Mouse (Mus musculus) MEL (cell line): ENCODE results near the gene Bap1. TPM values are rescaled to one million over a fixed set of nuclear protein-coding genes. Genes with fewer than 3 reads are reported as not detected.

ENCODE experiments used
- DNase-seq: peaks from one replicate; pipeline ENCODE4 v3.0.0; 2011; ENCODE audit warnings: low read depth, low spot score
- H3K27ac ChIP-seq: 2 replicates; pipeline ENCODE4 v1.5.1; 2012; ENCODE audit warnings: low read depth, mild to moderate bottlenecking, control low read depth, low read length, moderate library complexity; ENCODE audit not compliant: control insufficient read depth
- H3K27me3 ChIP-seq, 2 experiments: fragments of 150-350 bp in 1 of 2; sonication (generic) in 1 of 2; 2 replicates each; pipeline ENCODE4 v1.6.1; 2012; ENCODE audit warnings: low read length in 2 of 2, mild to moderate bottlenecking in 2 of 2, improper control_type of control experiment in 1 of 2, moderate library complexity in 1 of 2; ENCODE audit not compliant: insufficient read depth in 2 of 2, control insufficient read depth in 1 of 2
- H3K36me3 ChIP-seq, 2 experiments: 2 replicates each; pipeline ENCODE4 v1.6.1; 2012 to 2014; ENCODE audit warnings: low read length in 2 of 2, improper control_type of control experiment in 1 of 2, inconsistent platforms in 1 of 2, mild to moderate bottlenecking in 1 of 2; ENCODE audit not compliant: insufficient read depth in 2 of 2, control insufficient read depth in 1 of 2
- H3K4me1 ChIP-seq, 2 experiments: fragments of 150-350 bp in 1 of 2; sonication (generic) in 1 of 2; 2 replicates each; pipeline ENCODE4 v1.6.1; 2012; ENCODE audit warnings: low read length in 2 of 2, improper control_type of control experiment in 1 of 2, mild to moderate bottlenecking in 1 of 2; ENCODE audit not compliant: insufficient read depth in 2 of 2, control insufficient read depth in 1 of 2
- H3K4me3 ChIP-seq, 2 experiments: fragments of 150-350 bp in 1 of 2; sonication (generic) in 1 of 2; 2 replicates each; pipeline ENCODE4 v1.5.1; 2012; ENCODE audit warnings: low read depth in 2 of 2, low read length in 2 of 2, mild to moderate bottlenecking in 2 of 2, moderate library complexity in 2 of 2, control low read depth in 1 of 2, improper control_type of control experiment in 1 of 2; ENCODE audit not compliant: control insufficient read depth in 1 of 2, insufficient read depth in 1 of 2
- H3K79me2 ChIP-seq: 2 replicates; pipeline ENCODE4 v1.6.1; 2012; ENCODE audit warnings: mild to moderate bottlenecking, low read length, moderate library complexity; ENCODE audit not compliant: control insufficient read depth, poor library complexity, insufficient read depth
- H3K9ac ChIP-seq: 2 replicates; pipeline ENCODE4 v1.6.1; 2012; ENCODE audit warnings: low read depth, mild to moderate bottlenecking, control low read depth, low read length, moderate library complexity; ENCODE audit not compliant: control insufficient read depth, poor library complexity, severe bottlenecking
- H3K9me3 ChIP-seq: fragments of 150-350 bp; sonication (generic); replicated peaks from 2 replicates; pipeline ENCODE4 v1.6.1; 2012; ENCODE audit warnings: mild to moderate bottlenecking, low read length, improper control_type of control experiment, moderate library complexity; ENCODE audit not compliant: insufficient read depth
- BHLHE40 ChIP-seq: IDR thresholded peaks from 2 replicates; pipeline ENCODE4 v1.6.1; 2012; ENCODE audit warnings: low read depth, mild to moderate bottlenecking, inconsistent platforms, low read length, improper control_type of control experiment, borderline replicate concordance
- CHD1 ChIP-seq: IDR thresholded peaks from 2 replicates; pipeline ENCODE4 v1.6.1; 2012; ENCODE audit warnings: low read depth, mild to moderate bottlenecking, inconsistent platforms, low read length, improper control_type of control experiment
- CHD2 ChIP-seq: IDR thresholded peaks from 2 replicates; pipeline ENCODE4 v1.6.1; 2011; ENCODE audit warnings: low read length, improper control_type of control experiment
- EP300 ChIP-seq, 2 experiments: IDR thresholded peaks; 2 replicates each; pipeline ENCODE4 v1.6.1; 2011; ENCODE audit warnings: improper control_type of control experiment in 2 of 2, low read length in 2 of 2, low read depth in 1 of 2, mild to moderate bottlenecking in 1 of 2
- HCFC1 ChIP-seq: IDR thresholded peaks from 2 replicates; pipeline ENCODE4 v1.6.1; 2012; ENCODE audit warnings: low read depth, mild to moderate bottlenecking, inconsistent platforms, low read length, improper control_type of control experiment, moderate library complexity
- JUND ChIP-seq: IDR thresholded peaks from 2 replicates; pipeline ENCODE4 v1.6.1; 2011; ENCODE audit warnings: low read depth, mild to moderate bottlenecking, improper control_type of control experiment, low read length
- KAT2A ChIP-seq: conservative IDR thresholded peaks from 2 replicates; pipeline ENCODE4 v1.6.1; 2012; ENCODE audit warnings: low read depth, low read length, improper control_type of control experiment, inconsistent platforms
- MAFK ChIP-seq: IDR thresholded peaks from 2 replicates; pipeline ENCODE4 v1.6.1; 2011; ENCODE audit warnings: low read depth, mild to moderate bottlenecking, low read length, improper control_type of control experiment, borderline replicate concordance
- MAX ChIP-seq: IDR thresholded peaks from 2 replicates; pipeline ENCODE4 v1.6.1; 2011; ENCODE audit warnings: low read length, improper control_type of control experiment
- MXI1 ChIP-seq: IDR thresholded peaks from 2 replicates; pipeline ENCODE4 v1.6.1; 2011; ENCODE audit warnings: mild to moderate bottlenecking, low read depth, low read length, improper control_type of control experiment
- MYB ChIP-seq: IDR thresholded peaks from 2 replicates; pipeline ENCODE4 v1.6.1; 2011; ENCODE audit warnings: mild to moderate bottlenecking, low read depth, low read length, improper control_type of control experiment
- NRF1 ChIP-seq: IDR thresholded peaks from 2 replicates; pipeline ENCODE4 v1.6.1; 2014; ENCODE audit warnings: low read depth, mild to moderate bottlenecking, inconsistent platforms, low read length, improper control_type of control experiment, moderate library complexity; ENCODE audit not compliant: poor library complexity, insufficient read depth, severe bottlenecking
- POLR2A ChIP-seq, 2 experiments: IDR thresholded peaks; 2 replicates each; pipeline ENCODE4 v1.6.1; 2011 to 2012; ENCODE audit warnings: low read length in 2 of 2, mild to moderate bottlenecking in 2 of 2, control low read depth in 1 of 2, improper control_type of control experiment in 1 of 2, low read depth in 1 of 2, moderate library complexity in 1 of 2; ENCODE audit not compliant: control insufficient read depth in 1 of 2, insufficient read depth in 1 of 2, poor library complexity in 1 of 2
- POLR2AphosphoS5 ChIP-seq: IDR thresholded peaks from 2 replicates; pipeline ENCODE4 v1.6.1; 2012; ENCODE audit warnings: low read depth, borderline replicate concordance, mild to moderate bottlenecking, inconsistent platforms, low read length, moderate library complexity, mixed read lengths
- UBTF ChIP-seq: IDR thresholded peaks from 2 replicates; pipeline ENCODE4 v1.6.1; 2012; ENCODE audit warnings: low read depth, mild to moderate bottlenecking, inconsistent platforms, low read length, improper control_type of control experiment, moderate library complexity, borderline replicate concordance; ENCODE audit not compliant: insufficient read depth
- USF1 ChIP-seq: IDR thresholded peaks from 2 replicates; pipeline ENCODE4 v1.6.1; 2014; ENCODE audit warnings: low read depth, mild to moderate bottlenecking, inconsistent platforms, low read length, improper control_type of control experiment, moderate library complexity
- USF2 ChIP-seq, 2 experiments: IDR thresholded peaks; 2 replicates each; pipeline ENCODE4 v1.6.1; 2011 to 2012; ENCODE audit warnings: improper control_type of control experiment in 2 of 2, low read length in 2 of 2, borderline replicate concordance in 1 of 2, inconsistent platforms in 1 of 2, low read depth in 1 of 2, mild to moderate bottlenecking in 1 of 2; ENCODE audit not compliant: insufficient read depth in 1 of 2
- ZC3H11A ChIP-seq: IDR thresholded peaks from 2 replicates; pipeline ENCODE4 v1.6.1; 2012; ENCODE audit warnings: low read depth, mild to moderate bottlenecking, inconsistent platforms, low read length, improper control_type of control experiment
- ZMIZ1 ChIP-seq: IDR thresholded peaks from 2 replicates; pipeline ENCODE4 v1.6.1; 2012; ENCODE audit warnings: low read depth, mild to moderate bottlenecking, inconsistent platforms, low read length, improper control_type of control experiment, moderate library complexity
- polyA plus RNA-seq, 2 experiments: library from polyadenylated mRNA; stranded (reverse) in 1 of 2; unstranded in 1 of 2; fragments of >175 nt in 1 of 2; fragments of >200 nt in 1 of 2; gene quantifications; 2 replicates each; pipeline versions ENCODE4 v1.2.1 to v1.2.4; 2012; ENCODE audit warnings: low replicate concordance in 2 of 2, low read depth in 1 of 2; ENCODE audit not compliant: insufficient read length in 2 of 2, insufficient read depth in 1 of 2, missing spikeins in 1 of 2
- total RNA-seq: library from RNA; depleted of rRNA; stranded (reverse); fragments of 300-350 nt; gene quantifications from 2 replicates; pipeline ENCODE4 v1.2.3, GENCODE M21; 2012

Gene Bap1
- total and polyA plus RNA-seq, 3 experiments = 85.4 to 177 (median 112) TPM

DNA sequence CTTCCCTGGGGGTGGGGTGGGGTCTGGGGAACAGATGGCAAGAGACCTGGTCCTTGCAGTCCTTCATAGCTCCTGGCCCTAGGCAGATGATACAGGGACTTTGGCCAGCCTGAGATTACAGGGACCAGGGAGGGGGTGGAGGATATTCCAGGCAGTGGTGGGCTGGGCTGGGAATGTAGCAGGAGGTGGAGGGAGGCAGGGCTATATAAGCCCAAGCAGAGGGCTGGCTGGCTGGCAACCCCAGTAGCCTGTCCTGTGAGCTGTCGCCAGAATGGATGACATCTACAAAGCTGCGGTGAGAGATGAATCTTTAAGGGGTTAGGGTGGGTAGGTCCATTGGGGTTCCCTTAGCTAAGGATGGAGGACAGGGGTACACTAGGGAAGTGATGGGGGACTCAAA, 43.2 kb upstream of the Bap1 start, which contains the start of gene Tnnc1:
TSS of gene Tnnc1 (plus strand) at position 229 of the 400 bp plus-strand sequence.
- peaks cover 19% of the 10 kb centered on the region for H3K79me2 ChIP-seq
- peaks cover 3 to 10% of the 10 kb centered on the region in 2 experiments; a peak in 3 of 4 replicates for H3K36me3 ChIP-seq
- no peaks in the 10 kb centered on the region; a peak in 1 of 4 replicates for H3K27me3 ChIP-seq
- no peak for DNase-seq
- peak within 1 kb of the TSS; percentile 77 for H3K9ac ChIP-seq
- no peaks in the 10 kb centered on the region for H3K9me3 ChIP-seq
- no peak within 1 kb of the TSS for H3K27ac ChIP-seq
- no peak for TF ChIP-seq JUND
- no peak for TF ChIP-seq MAFK
- TF ChIP-seq POLR2A (IDR thresholded peaks at IDR 0.05; ENCODE audit: control insufficient read depth in 1 of 2, insufficient read depth in 1 of 2, low read depth in 1 of 2, low read length in 2 of 2, poor library complexity in 1 of 2) = no peak
- TF ChIP-seq UBTF = no peak
- no peak for TF ChIP-seq USF2 (IDR thresholded peaks at IDR 0.05; ENCODE audit: borderline replicate concordance in 1 of 2, insufficient read depth in 1 of 2, low read depth in 1 of 2, low read length in 2 of 2)
- TF ChIP-seq, all 39 proteins: peak for 0
- H3K4me1 ChIP-seq = peaks cover 3 to 11% of the 10 kb centered on the region in 2 experiments; a peak in 3 of 4 replicates
- peak within 1 kb of the TSS; percentile 77 to 87 for H3K4me3 ChIP-seq

DNA sequence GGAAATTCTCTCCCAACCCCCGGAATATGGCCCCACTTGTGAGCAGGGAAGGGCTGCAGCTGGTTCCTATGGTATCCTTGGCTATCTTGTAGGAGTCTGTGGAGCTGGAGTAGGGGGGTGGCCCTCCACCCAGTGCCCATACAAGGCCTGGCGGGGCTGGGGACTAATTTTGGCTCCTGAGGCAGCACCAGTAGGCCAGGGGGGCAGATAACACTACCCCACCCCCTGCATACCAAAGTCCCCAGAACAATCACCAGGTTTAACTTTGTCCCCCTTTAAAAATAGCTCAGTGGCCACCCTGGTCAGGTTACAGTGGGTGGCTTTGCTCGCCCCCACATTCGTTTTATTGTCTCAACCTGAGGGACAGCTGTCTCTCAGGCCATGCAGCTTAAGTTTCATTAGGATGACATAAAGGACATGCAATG, 42.1 kb upstream of the Bap1 start:
- H3K9me3 ChIP-seq = no peaks in the 10 kb centered on the region
- no peak for TF ChIP-seq MAX
- TF ChIP-seq POLR2AphosphoS5 = no peak
- no peak for TF ChIP-seq BHLHE40
- TF ChIP-seq HCFC1 = no peak
- TF ChIP-seq MXI1 = no peak
- no peak for TF ChIP-seq CHD1
- no peak for TF ChIP-seq KAT2A
- no peak for TF ChIP-seq ZC3H11A
- no peak for TF ChIP-seq JUND
- no peak for TF ChIP-seq EP300 (IDR thresholded peaks at IDR 0.05; ENCODE audit: low read depth in 1 of 2, low read length in 2 of 2)
- no peak for TF ChIP-seq ZMIZ1
- TF ChIP-seq MYB = no peak
- TF ChIP-seq CHD2 = no peak
- TF ChIP-seq USF1 = no peak
- TF ChIP-seq NRF1 = no peak
- TF ChIP-seq, all 39 proteins: peak for 0
- Histone ChIP-seq H3K9ac (no peak overlapping the region), H3K4me3 (no peak overlapping the region), H3K79me2 (peaks cover 19% of the 10 kb centered on the region), H3K36me3 (peaks cover 1 to 3% of the 10 kb centered on the region in 2 experiments; a peak in 2 of 4 replicates), H3K27me3 (peaks cover 0 to 5% of the 10 kb centered on the region in 2 experiments; a peak in 2 of 4 replicates), H3K27ac (no peak overlapping the region), H3K4me1 (peaks cover 3 to 11% of the 10 kb centered on the region in 2 experiments; a peak in 3 of 4 replicates)
- no peak for DNase-seq
